Mouse (Mus musculus) hindbrain, embryonic 16.5 days (tissue): Measurements from ENCODE around the gene Tbcd. TPM values are rescaled to one million over a fixed set of nuclear protein-coding genes. Genes with fewer than 3 reads are reported as not detected.

Experiments used
- ATAC-seq: fragments of 200-750 bp; cut with Nextera tagmentation; 2 replicates; pipeline ENCODE4 v1.8.0; 2017; ENCODE audit warnings: moderate TSS enrichment, moderate library complexity
- H3K27ac ChIP-seq: fragments of 300-500 bp; sonication (generic); 2 replicates; pipeline ENCODE4 v1.5.1; 2014; ENCODE audit warnings: low read depth, mild to moderate bottlenecking, control low read depth, low read length, moderate library complexity
- H3K27me3 ChIP-seq: fragments of 300-500 bp; sonication (generic); replicated peaks from 2 replicates; pipeline ENCODE4 v1.6.1; 2014; ENCODE audit warnings: low read length; ENCODE audit not compliant: control insufficient read depth, insufficient read depth
- H3K36me3 ChIP-seq: fragments of 300-500 bp; sonication (generic); 2 replicates; pipeline ENCODE4 v1.6.1; 2014; ENCODE audit warnings: mild to moderate bottlenecking, low read length, moderate library complexity, mixed read lengths; ENCODE audit not compliant: control insufficient read depth, insufficient read depth
- H3K4me1 ChIP-seq: fragments of 300-500 bp; sonication (generic); 2 replicates; pipeline ENCODE4 v1.6.1; 2014; ENCODE audit warnings: low read depth, low read length; ENCODE audit not compliant: control insufficient read depth, insufficient read depth
- H3K4me2 ChIP-seq: fragments of 300-500 bp; sonication (generic); 2 replicates; pipeline ENCODE4 v1.6.1; 2014; ENCODE audit warnings: mild to moderate bottlenecking, low read length, control low read depth, moderate library complexity
- H3K4me3 ChIP-seq: fragments of 300-500 bp; sonication (generic); 2 replicates; pipeline ENCODE4 v1.5.1; 2014; ENCODE audit warnings: mild to moderate bottlenecking, low read length, control low read depth, moderate library complexity
- H3K9ac ChIP-seq: fragments of 300-500 bp; sonication (generic); 2 replicates; pipeline ENCODE4 v1.6.1; 2014; ENCODE audit warnings: low read depth, mild to moderate bottlenecking, control low read depth, low read length, moderate library complexity
- H3K9me3 ChIP-seq: fragments of 300-500 bp; sonication (generic); 2 replicates; pipeline ENCODE4 v1.6.1; 2014; ENCODE audit warnings: mild to moderate bottlenecking, low read length, moderate library complexity; ENCODE audit not compliant: control insufficient read depth
- WGBS: fragments of 180-500 bp; shearing (Covaris S2); extraction: QIAGEN DNeasy Blood & Tissue Kit; methylation state at CpG from one replicate; pipeline ENCODE4 v1.1.7; 2014; 5-methylcytosine and 5-hydroxymethylcytosine counted together
- polyA plus RNA-seq: library from polyadenylated mRNA; unstranded; fragments of >200 nt; fragmentation: Nextera tagmentation; extraction: Ambion mirVana; gene quantifications from 2 replicates; pipeline ENCODE4 v1.2.1, GENCODE M21; 2015

Tbcd gene
- polyA plus RNA-seq, 1 experiment from 2014 or later, result 60.8 TPM

GRCm38 (mm10) chr11:121519131-121519530 is 67.4 kb downstream of the Tbcd start, which contains the start of gene Zfp750:
Zfp750 (minus strand) TSS chr11:121519333.
- no peak within 1 kb of the TSS for H3K9ac ChIP-seq
- no peak within 1 kb of the TSS for H3K4me2 ChIP-seq
- H3K9me3 ChIP-seq, result no peaks in the 10 kb centered on the region
- no peaks in the 10 kb centered on the region for H3K36me3 ChIP-seq
- peaks cover 5% of the 10 kb centered on the region for H3K4me1 ChIP-seq
- ATAC-seq, result no peak
- H3K27ac ChIP-seq, result no peak within 1 kb of the TSS
- no peak within 1 kb of the TSS for H3K4me3 ChIP-seq
- 53% methylated on average over 10 of the region's 10 CpGs for WGBS
- H3K27me3 ChIP-seq, result no peaks in the 10 kb centered on the region

GRCm38 (mm10) chr11:121519703-121520102 is 68.0 kb downstream of the Tbcd start:
- Histone ChIP-seq H3K4me2 (no peak overlapping the region), H3K4me1 (peaks cover 5% of the 10 kb centered on the region), H3K36me3 (no peaks in the 10 kb centered on the region), H3K9me3 (no peaks in the 10 kb centered on the region), H3K27me3 (no peaks in the 10 kb centered on the region), H3K4me3 (no peak overlapping the region), H3K27ac (no peak overlapping the region), H3K9ac (no peak overlapping the region)
- no peak for ATAC-seq
- 88% methylated on average over 7 of the region's 7 CpGs for WGBS

DNA sequence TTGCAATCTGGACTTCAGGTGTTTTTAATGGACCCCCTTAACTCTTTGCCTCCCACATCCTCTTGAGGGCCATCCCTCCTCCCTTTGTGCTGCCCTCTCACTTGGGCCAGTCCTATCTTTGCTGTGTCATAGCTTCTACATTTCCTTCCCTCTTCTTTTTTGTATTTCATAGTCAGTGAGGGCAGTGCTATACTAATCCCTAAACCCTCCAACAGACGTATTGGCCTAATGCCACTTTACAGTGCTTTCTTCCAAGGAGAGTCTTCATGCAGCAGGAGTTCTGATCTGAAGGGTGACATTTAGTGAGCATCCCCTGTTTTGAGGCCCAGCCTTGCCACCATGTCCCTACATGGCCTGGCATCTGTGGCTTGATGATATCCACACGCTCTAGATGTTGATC is 69.0 kb downstream of the Tbcd start:
- H3K27ac ChIP-seq, result no peak overlapping the region
- no peak overlapping the region for H3K9ac ChIP-seq
- no peaks in the 10 kb centered on the region for H3K27me3 ChIP-seq
- WGBS, result 88% methylated on average over 2 of the region's 2 CpGs
- no peaks in the 10 kb centered on the region for H3K36me3 ChIP-seq
- no peak overlapping the region for H3K4me3 ChIP-seq
- no peak overlapping the region for H3K4me2 ChIP-seq
- no peak for ATAC-seq
- H3K4me1 ChIP-seq, result peaks cover 5% of the 10 kb centered on the region
- no peaks in the 10 kb centered on the region for H3K9me3 ChIP-seq

DNA sequence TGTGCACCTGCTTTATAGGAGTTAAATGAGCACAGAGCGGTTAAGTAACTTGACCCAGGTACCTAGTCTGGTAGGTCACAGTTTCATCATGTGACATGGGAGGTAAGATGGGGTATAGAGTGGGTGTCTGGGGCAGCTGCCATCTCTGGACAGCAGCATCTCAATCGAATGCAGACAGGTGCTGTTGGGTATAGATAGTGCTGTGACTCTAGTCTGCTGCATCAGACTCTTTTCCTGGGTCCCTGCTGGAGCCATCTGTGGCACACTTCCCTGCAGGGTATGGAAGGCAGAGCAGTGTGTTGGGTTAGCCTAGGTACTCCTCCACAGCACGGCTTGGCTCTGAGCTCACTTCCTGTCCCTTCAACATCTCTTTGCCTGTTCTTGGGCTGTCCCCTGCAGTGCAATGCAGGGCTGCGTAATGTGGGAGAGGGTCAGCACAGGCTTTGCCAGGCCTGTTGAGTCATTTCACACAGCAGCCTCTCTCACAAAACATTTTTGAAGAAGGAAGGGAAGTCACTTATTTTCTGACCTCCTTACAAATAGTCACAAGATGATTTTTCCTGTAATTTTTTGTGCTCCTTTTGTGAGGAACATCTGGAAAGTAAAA is 70.5 kb downstream of the Tbcd start:
- Histone ChIP-seq H3K27me3 (no peaks in the 10 kb centered on the region), H3K27ac (no peak overlapping the region), H3K4me2 (no peak overlapping the region), H3K4me1 (peaks cover 3% of the 10 kb centered on the region), H3K9ac (no peak overlapping the region), H3K4me3 (no peak overlapping the region), H3K9me3 (no peaks in the 10 kb centered on the region), H3K36me3 (no peaks in the 10 kb centered on the region)
- no peak for ATAC-seq
- WGBS, result 92% methylated on average over 4 of the region's 4 CpGs

DNA sequence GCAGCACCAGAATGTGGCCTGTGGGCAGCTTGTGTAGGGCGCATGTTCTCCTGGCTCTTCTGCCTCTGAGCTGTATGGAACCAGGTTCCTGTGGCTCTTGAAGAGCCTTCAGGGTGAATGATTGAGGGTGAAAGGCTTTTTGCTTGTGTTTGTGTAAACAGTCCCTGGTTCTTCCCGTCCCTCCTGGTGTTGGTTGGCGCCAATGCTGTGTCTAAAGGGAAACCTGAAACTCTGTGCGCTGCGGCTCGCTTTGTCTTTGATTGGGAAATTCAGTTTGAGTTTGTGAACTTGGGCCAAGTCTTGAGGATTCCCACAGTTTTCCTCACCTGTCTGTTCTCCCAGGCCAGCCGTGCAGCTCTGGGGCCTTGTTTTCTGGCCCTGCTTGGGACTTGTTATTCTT is 72.4 kb downstream of the Tbcd start:
- Histone ChIP-seq H3K27me3 (no peaks in the 10 kb centered on the region), H3K36me3 (no peaks in the 10 kb centered on the region), H3K4me1 (no peaks in the 10 kb centered on the region; the same call in 1 of the 2 replicates), H3K9ac (no peak overlapping the region), H3K9me3 (no peaks in the 10 kb centered on the region), H3K4me3 (no peak overlapping the region), H3K27ac (no peak overlapping the region), H3K4me2 (no peak overlapping the region)
- ATAC-seq, result no peak
- 94% methylated on average over 7 of the region's 7 CpGs for WGBS

DNA sequence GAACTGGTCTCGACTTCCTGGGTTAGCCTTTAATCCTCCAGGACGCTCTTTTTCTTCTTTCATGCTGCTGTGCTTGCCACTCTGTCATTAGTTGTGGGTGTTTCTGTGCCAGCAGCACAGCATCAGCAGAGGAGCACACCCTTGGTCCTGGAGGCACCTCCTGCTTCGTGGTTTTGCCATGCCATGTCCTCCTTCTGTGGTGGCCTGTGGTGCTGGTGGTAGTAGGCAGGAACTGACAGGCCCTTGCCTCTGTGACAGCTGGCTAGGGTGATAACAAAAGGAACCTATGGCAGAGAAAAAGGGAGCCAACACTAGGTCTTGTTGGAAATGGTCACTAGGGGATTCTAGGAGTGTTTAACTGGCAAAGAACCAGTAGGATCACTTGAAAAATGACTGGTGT is 78.0 kb downstream of the Tbcd start:
- WGBS, result 90% methylated on average over 3 of the region's 3 CpGs
- no peak overlapping the region for H3K4me3 ChIP-seq
- H3K4me2 ChIP-seq, result no peak overlapping the region
- H3K9ac ChIP-seq, result no peak overlapping the region
- no peaks in the 10 kb centered on the region for H3K27me3 ChIP-seq
- no peaks in the 10 kb centered on the region for H3K36me3 ChIP-seq
- no peak overlapping the region for H3K27ac ChIP-seq
- no peaks in the 10 kb centered on the region for H3K9me3 ChIP-seq
- no peaks in the 10 kb centered on the region for H3K4me1 ChIP-seq
- no peak for ATAC-seq

- Histone ChIP-seq H3K4me3 (no peak overlapping the region), H3K27me3 (no peaks in the 10 kb centered on the region), H3K4me1 (no peaks in the 10 kb centered on the region), H3K4me2 (no peak overlapping the region), H3K36me3 (no peaks in the 10 kb centered on the region), H3K27ac (no peak overlapping the region), H3K9me3 (no peaks in the 10 kb centered on the region), H3K9ac (no peak overlapping the region)
- WGBS, result 48% methylated on average over 3 of the region's 3 CpGs
- ATAC-seq, result no peak
Observed at GRCm38 (mm10) chr11:121536528-121536927, 84.8 kb downstream of the Tbcd start.

DNA sequence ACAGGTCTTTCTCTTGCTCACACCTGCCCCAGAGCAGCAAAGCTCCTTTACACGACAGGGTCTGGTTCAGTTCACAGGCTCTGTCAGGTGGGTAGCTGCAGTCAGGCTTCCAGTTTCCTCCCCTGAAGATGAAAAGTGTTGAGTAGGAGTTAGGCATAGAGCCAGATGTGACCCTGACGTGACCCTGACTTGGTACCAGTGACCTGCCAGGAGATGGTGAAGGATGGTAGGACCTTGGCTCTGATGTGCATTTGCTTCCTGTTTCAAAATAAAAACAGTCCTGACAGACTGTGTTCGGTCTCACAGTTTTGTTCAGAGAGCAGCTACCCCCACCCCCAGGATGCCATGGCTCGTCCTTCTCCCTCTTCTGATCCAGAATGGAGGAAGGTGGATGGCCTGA is 90.7 kb downstream of the Tbcd start:
- WGBS, result 88% methylated on average over 4 of the region's 4 CpGs
- H3K9me3 ChIP-seq, result no peaks in the 10 kb centered on the region

DNA sequence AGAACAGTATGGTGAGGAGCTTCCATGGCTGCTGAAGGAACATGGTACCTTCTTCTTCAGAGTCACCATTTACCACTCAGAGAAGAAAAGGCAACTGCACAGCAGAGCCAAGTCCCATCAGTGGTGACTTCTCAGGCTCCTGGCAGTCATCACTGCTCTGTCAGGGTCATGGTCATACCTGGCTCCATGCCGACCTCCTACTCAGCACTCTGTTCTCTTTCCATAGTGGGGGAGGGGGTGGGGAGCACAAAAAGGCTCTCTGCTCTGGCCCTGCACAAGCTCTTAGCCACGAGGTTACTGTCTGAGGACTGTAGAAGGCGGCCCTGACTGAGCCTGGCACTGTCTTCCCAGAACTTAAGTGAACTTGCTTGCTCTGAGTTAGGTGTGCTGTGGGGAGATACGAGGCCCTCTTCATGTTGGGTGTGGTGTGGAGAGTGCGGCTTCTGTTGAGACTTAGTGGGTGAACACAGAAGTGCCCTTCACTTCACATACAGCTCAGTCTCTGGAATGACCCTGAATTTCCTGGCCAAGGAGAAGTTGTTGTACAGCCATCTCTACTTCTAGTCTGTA is 91.6 kb downstream of the Tbcd start:
- Histone ChIP-seq H3K36me3 (no peaks in the 10 kb centered on the region), H3K27ac (no peak overlapping the region), H3K27me3 (no peaks in the 10 kb centered on the region), H3K4me2 (no peak overlapping the region), H3K9ac (no peak overlapping the region), H3K4me3 (no peak overlapping the region), H3K4me1 (no peaks in the 10 kb centered on the region), H3K9me3 (no peaks in the 10 kb centered on the region)
- ATAC-seq, result no peak
- WGBS, result 90% methylated on average over 5 of the region's 5 CpGs

More for the DNA sequence above, 90.7 kb downstream of the Tbcd start:
- Histone ChIP-seq H3K9ac (no peak overlapping the region), H3K36me3 (no peaks in the 10 kb centered on the region), H3K27me3 (no peaks in the 10 kb centered on the region), H3K27ac (no peak overlapping the region), H3K4me3 (no peak overlapping the region), H3K4me1 (no peaks in the 10 kb centered on the region), H3K4me2 (no peak overlapping the region)
- ATAC-seq, result no peak
